Mouse (Mus musculus) inflammation-experienced regulatory T-cells, adult 16 weeks (primary cell): ENCODE results near the gene Spata19. TPM values are rescaled to one million over a fixed set of nuclear protein-coding genes. Genes with fewer than 3 reads are reported as not detected.

Experiments used
- polyA plus RNA-seq: library from polyadenylated mRNA; unstranded; fragments of 100-300 nt; shearing (Covaris generic); gene quantifications from one replicate; pipeline ENCODE4 v1.2.1, GENCODE M21; 2017

Spata19 gene
- not detected for polyA plus RNA-seq

DNA sequence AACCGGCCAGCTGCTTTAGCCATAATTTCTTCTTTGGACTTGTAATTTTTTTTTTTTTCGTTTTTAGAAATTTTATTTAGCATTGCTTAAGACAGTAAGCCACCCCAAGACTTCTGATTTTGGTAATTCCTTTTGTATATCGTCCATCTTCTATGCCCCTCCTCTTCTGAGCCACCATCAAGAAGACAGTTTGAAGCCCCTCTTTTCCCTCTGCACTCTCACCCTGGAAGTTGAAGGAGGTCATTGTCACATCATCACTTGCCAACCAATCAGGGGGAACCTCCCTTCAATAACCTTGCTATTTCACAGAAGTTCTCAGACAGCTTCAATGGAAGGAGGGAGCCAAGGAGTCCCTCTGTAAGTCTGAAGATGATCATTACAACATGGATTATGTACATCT, at the start of gene Spata19:
TSS of gene Spata19 (plus strand) at position 301 of the 400 bp plus-strand sequence.

Other genes with a start within 250 kb of the Spata19 start
- 0.46 TPM for gene Jam3, start 241.4 kb upstream of the Spata19 start, polyA plus RNA-seq
- gene Igsf9b, start 97.6 kb upstream of the Spata19 start, polyA plus RNA-seq: 3.3 TPM